Mouse (Mus musculus): ENCODE measurements around the gene Apobr. TPM values are rescaled to one million over a fixed set of nuclear protein-coding genes. Genes with fewer than 3 reads are reported as not detected.
A peak's percentile ranks its signal among the peaks of the same experiment; 100 is the strongest.

Gene Apobr
- polyA plus RNA-seq, 1 experiment from 2014 or later: 1.8 TPM

DNA sequence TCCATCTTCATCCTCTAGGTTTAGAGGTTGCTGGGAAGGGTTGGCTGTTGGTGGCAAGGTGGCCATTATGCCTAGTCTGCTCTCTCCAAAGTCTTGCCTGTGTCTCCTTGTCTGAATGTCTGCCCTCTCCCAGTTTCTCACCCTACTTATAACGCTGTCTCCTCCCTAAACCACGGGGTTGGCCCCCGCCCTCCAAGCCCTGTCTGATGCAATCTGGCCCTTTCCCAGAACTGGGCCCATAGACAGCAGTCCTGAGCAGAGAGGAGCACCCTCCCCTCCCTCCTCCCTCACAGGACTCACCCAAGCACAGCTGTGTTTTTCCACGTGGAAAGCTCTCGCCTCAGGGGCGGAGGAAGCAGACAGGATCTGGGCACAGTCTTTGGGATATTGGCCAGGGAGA, 40.6 kb downstream of the Apobr start:
- 28% methylated on average over 6 of the region's 6 CpGs for WGBS
- ATAC-seq (ENCODE audit: low read depth): peak; percentile 60
- H3K4me3 ChIP-seq (ENCODE audit: low read depth, low read length): no peak overlapping the region

DNA sequence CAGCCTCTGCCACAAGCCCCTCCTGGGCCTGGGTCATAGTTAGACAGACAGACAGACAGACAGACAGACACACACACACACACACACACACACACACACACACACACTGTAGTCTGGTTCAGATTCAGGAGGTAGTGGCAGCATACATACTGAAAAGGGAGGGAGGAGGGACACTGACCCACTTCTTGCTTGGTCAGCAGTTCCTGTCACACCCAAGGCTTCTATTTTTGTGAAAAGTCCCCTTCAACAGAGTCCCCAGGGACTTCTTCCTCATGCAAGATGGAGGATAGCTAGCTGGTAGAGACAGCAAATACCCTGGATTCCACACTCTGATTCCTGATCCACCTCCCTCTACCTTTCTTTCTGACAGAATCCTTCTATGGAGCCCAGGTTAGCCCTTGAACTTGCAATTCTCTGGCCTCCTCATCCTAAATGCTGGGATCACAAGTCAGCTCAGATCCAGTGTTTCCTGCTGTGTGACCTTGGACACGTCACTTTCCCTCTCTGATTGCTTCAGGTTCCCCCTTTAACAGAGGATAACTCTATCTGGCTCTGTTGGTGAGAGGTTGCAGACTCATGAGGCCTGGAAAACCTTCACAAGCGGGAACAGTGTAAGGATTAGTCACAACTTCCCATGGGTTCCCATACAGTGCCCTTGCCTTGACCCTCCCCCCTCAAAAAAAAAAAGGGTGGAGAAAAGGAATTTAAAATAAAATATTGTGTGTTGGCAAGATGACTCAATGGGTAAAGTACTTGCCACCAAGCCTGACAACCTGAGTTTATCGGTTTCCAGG, 41.3 kb downstream of the Apobr start:
- Histone ChIP-seq H3K9ac (ENCODE audit: low read depth, low read length) (no peak overlapping the region), H3K27ac (replicated peaks; ENCODE audit: low read depth, low read length) (no peak overlapping the region), H3K4me3 (ENCODE audit: low read depth, low read length) (no peak overlapping the region), H3K36me3 (ENCODE audit: control insufficient read depth, insufficient read depth, low read length) (no peaks in the 10 kb centered on the region), H3K4me1 (ENCODE audit: control insufficient read depth, insufficient read depth, low read length) (0 out of 2 replicates have a peak, but pooled peaks cover 10% of the 10 kb centered on the region), H3K4me2 (ENCODE audit: low read depth, low read length) (no peak overlapping the region), H3K9me3 (ENCODE audit: control insufficient read depth, low read length) (no peaks in the 10 kb centered on the region), H3K27me3 (replicated peaks; ENCODE audit: control insufficient read depth, insufficient read depth, low read length) (no peaks in the 10 kb centered on the region)
- WGBS: 79% methylated on average over 3 of the region's 3 CpGs
- DNase-seq (ENCODE audit: low spot score) (no peak), ATAC-seq (ENCODE audit: low read depth) (no peak)

More for the DNA sequence above, 40.6 kb downstream of the Apobr start:
- Histone ChIP-seq H3K4me2 (ENCODE audit: low read depth, low read length) (no peak overlapping the region; the same call in 1 of the 2 replicates), H3K36me3 (ENCODE audit: control insufficient read depth, insufficient read depth, low read length) (no peaks in the 10 kb centered on the region), H3K9me3 (ENCODE audit: control insufficient read depth, low read length) (no peaks in the 10 kb centered on the region), H3K27me3 (replicated peaks; ENCODE audit: control insufficient read depth, insufficient read depth, low read length) (no peaks in the 10 kb centered on the region), H3K27ac (replicated peaks; ENCODE audit: low read depth, low read length) (no peak overlapping the region), H3K9ac (ENCODE audit: low read depth, low read length) (no peak overlapping the region), H3K4me1 (ENCODE audit: control insufficient read depth, insufficient read depth, low read length) (0 out of 2 replicates have a peak, but pooled peaks cover 10% of the 10 kb centered on the region)
- peak; percentile 83 for DNase-seq (ENCODE audit: low spot score)

DNA sequence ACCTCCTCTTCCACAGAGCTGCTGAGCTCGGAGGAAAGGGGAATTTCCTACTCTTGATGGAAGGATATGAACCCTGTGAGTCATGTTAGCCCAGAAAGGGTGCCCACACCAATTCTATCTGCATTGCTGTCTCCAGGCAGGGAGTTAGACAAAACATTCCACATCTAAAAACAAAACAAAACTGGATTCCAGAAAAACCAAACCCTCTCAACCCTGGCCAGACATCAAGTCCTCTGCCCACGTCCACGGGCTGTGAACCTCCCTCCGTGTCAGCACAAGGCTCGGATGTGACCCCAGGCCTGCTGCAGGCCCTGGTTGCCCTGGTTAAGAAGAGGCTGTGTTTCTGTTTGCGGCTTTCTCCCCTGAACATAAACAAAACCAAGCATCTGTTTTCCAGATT, 43.4 kb downstream of the Apobr start:
- DNase-seq (ENCODE audit: low spot score) (peak; percentile 41), ATAC-seq (ENCODE audit: low read depth) (no peak; the same call in 1 of the 2 replicates)
- Histone ChIP-seq H3K4me1 (ENCODE audit: control insufficient read depth, insufficient read depth, low read length) (0 out of 2 replicates have a peak, but pooled peaks cover 10% of the 10 kb centered on the region), H3K9ac (ENCODE audit: low read depth, low read length) (peak overlapping the region; percentile 43; the same call in 1 of the 2 replicates), H3K9me3 (ENCODE audit: control insufficient read depth, low read length) (no peaks in the 10 kb centered on the region), H3K4me3 (ENCODE audit: low read depth, low read length) (no peak overlapping the region), H3K27me3 (replicated peaks; ENCODE audit: control insufficient read depth, insufficient read depth, low read length) (no peaks in the 10 kb centered on the region), H3K27ac (replicated peaks; ENCODE audit: low read depth, low read length) (peak overlapping the region; percentile 62), H3K4me2 (ENCODE audit: low read depth, low read length) (no peak overlapping the region), H3K36me3 (ENCODE audit: control insufficient read depth, insufficient read depth, low read length) (no peaks in the 10 kb centered on the region)
- WGBS: 43% methylated on average over 6 of the region's 6 CpGs

DNA sequence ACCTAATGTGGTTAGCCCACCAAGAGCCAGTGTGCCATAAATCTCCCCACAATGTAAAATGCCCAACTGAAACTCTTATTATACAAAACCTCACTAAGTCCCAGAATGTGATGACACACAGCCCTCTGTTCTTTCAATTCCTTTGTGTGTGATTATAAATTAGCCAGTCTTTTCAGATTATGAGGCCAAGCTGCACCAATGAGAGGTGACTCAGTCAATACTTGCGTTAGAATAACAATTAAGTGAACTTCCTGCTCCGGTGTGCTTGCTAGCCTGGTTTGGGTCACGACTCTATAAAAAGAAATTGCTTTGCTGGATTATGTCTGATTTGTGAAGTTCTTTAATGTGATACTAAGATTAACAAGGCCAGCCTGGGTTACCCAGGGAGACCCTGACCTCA, 45.2 kb downstream of the Apobr start:
- no peaks in the 10 kb centered on the region for H3K9me3 ChIP-seq (ENCODE audit: control insufficient read depth, low read length)
- H3K27me3 ChIP-seq (replicated peaks; ENCODE audit: control insufficient read depth, insufficient read depth, low read length): no peaks in the 10 kb centered on the region
- 52% methylated on average over 3 of the region's 3 CpGs for WGBS
- no peak for DNase-seq (ENCODE audit: low spot score)
- no peaks in the 10 kb centered on the region for H3K36me3 ChIP-seq (ENCODE audit: control insufficient read depth, insufficient read depth, low read length)
- H3K4me2 ChIP-seq (ENCODE audit: low read depth, low read length): no peak overlapping the region
- ATAC-seq (ENCODE audit: low read depth): no peak
- no peak overlapping the region for H3K9ac ChIP-seq (ENCODE audit: low read depth, low read length)
- H3K4me1 ChIP-seq (ENCODE audit: control insufficient read depth, insufficient read depth, low read length): 0 out of 2 replicates have a peak, but pooled peaks cover 10% of the 10 kb centered on the region
- H3K27ac ChIP-seq (replicated peaks; ENCODE audit: low read depth, low read length): no peak overlapping the region
- no peak overlapping the region for H3K4me3 ChIP-seq (ENCODE audit: low read depth, low read length)

DNA sequence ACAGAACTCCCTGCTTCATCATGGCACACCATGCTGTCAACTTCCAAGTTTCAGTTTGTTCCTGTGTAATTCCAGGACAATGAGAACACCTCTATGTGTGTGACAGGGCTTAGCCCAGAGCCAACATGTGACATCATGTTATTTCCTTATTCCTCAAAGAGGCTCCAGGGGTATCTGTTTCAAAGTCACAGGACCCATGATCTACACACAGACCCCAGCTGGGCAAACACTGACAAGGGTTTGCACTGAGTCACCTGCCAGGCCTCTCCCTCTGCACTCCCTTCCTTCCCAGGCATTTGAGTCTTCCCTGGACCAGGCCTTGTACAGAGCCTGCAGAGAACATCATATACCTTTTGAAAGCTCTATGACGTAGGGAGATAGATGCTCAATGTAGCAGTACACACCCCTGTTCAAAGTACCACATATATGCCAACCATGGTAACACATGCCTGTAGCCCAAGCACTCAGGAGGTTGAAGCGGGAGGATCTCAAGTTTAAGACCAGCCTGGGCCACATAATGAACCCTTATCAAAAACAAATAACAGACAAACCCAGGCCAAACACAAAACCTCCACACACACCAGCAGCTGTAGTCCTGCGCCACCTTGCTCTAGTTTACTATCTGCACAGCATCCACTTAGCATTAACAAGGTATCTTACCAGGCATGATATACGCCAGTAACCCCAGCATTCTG, 46.2 kb downstream of the Apobr start, which contains the start of gene Nupr1:
TSS of gene Nupr1 (minus strand) at position 38 of the 695 bp plus-strand sequence.
- H3K9me3 ChIP-seq (ENCODE audit: control insufficient read depth, low read length): no peaks in the 10 kb centered on the region
- H3K9ac ChIP-seq (ENCODE audit: low read depth, low read length): no peak within 1 kb of the TSS
- H3K27ac ChIP-seq (replicated peaks; ENCODE audit: low read depth, low read length): no peak within 1 kb of the TSS
- 94% methylated on average over 4 of the region's 4 CpGs for WGBS
- H3K4me3 ChIP-seq (ENCODE audit: low read depth, low read length): no peak within 1 kb of the TSS
- H3K4me1 ChIP-seq (ENCODE audit: control insufficient read depth, insufficient read depth, low read length): 0 out of 2 replicates have a peak, but pooled peaks cover 7% of the 10 kb centered on the region
- ATAC-seq (ENCODE audit: low read depth) (no peak), DNase-seq (ENCODE audit: low spot score) (no peak)
- H3K4me2 ChIP-seq (ENCODE audit: low read depth, low read length): no peak within 1 kb of the TSS
- no peaks in the 10 kb centered on the region for H3K36me3 ChIP-seq (ENCODE audit: control insufficient read depth, insufficient read depth, low read length)
- H3K27me3 ChIP-seq (replicated peaks; ENCODE audit: control insufficient read depth, insufficient read depth, low read length): no peaks in the 10 kb centered on the region

DNA sequence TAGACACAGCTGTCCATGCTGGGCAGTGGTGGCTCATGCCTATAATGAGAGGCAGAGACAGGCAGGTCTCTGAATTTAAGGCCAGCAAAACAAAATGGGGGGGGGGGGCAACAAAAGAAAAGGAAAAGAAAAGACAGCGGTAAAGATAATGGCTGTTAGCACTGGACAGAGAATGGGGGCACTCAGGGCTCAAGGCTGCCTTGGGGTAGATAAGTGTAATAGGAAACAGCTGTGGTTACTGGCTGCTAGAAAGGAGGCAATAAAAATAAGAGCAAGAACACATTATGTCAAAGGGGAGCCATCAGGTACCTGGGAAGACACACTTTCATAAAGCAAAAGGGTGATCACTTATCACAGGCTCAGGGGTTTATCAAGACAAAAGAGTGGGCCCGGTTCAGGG, 47.7 kb downstream of the Apobr start:
- 0 out of 2 replicates have a peak, but pooled peaks cover 7% of the 10 kb centered on the region for H3K4me1 ChIP-seq (ENCODE audit: control insufficient read depth, insufficient read depth, low read length)
- DNase-seq (ENCODE audit: low spot score) (no peak), ATAC-seq (ENCODE audit: low read depth) (no peak)
- no peak overlapping the region for H3K9ac ChIP-seq (ENCODE audit: low read depth, low read length)
- H3K4me2 ChIP-seq (ENCODE audit: low read depth, low read length): no peak overlapping the region
- no peak overlapping the region for H3K4me3 ChIP-seq (ENCODE audit: low read depth, low read length)
- no peaks in the 10 kb centered on the region for H3K9me3 ChIP-seq (ENCODE audit: control insufficient read depth, low read length)
- H3K27ac ChIP-seq (replicated peaks; ENCODE audit: low read depth, low read length): no peak overlapping the region
- 71% methylated on average over 2 of the region's 2 CpGs for WGBS
- H3K36me3 ChIP-seq (ENCODE audit: control insufficient read depth, insufficient read depth, low read length): no peaks in the 10 kb centered on the region
- no peaks in the 10 kb centered on the region for H3K27me3 ChIP-seq (replicated peaks; ENCODE audit: control insufficient read depth, insufficient read depth, low read length)

DNA sequence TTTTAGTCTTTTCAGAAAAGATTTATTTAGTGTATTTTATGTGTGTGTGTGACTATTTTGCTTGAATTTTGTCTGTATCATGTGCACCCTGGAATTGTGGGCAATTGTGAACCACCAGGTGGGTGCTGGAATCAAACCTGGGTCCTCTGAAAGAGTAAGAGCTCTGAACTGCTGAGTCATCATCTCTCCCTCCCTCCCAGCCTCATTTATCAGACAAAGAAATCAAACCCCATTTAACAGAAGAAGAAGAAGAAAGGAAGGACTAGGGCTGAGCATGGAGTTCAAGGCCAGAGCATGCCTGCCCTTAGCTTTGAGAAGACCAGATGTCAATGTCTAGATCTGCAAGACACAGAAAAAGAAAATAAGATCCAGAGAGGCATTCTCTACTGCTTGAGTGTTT, 50.6 kb downstream of the Apobr start:
- no peak for DNase-seq (ENCODE audit: low spot score)
- Histone ChIP-seq H3K9ac (ENCODE audit: low read depth, low read length) (no peak overlapping the region), H3K4me2 (ENCODE audit: low read depth, low read length) (no peak overlapping the region), H3K27ac (replicated peaks; ENCODE audit: low read depth, low read length) (no peak overlapping the region), H3K4me1 (ENCODE audit: control insufficient read depth, insufficient read depth, low read length) (no peaks in the 10 kb centered on the region), H3K9me3 (ENCODE audit: control insufficient read depth, low read length) (no peaks in the 10 kb centered on the region), H3K36me3 (ENCODE audit: control insufficient read depth, insufficient read depth, low read length) (no peaks in the 10 kb centered on the region), H3K27me3 (replicated peaks; ENCODE audit: control insufficient read depth, insufficient read depth, low read length) (no peaks in the 10 kb centered on the region), H3K4me3 (ENCODE audit: low read depth, low read length) (no peak overlapping the region)
- ATAC-seq (ENCODE audit: low read depth): no peak

DNA sequence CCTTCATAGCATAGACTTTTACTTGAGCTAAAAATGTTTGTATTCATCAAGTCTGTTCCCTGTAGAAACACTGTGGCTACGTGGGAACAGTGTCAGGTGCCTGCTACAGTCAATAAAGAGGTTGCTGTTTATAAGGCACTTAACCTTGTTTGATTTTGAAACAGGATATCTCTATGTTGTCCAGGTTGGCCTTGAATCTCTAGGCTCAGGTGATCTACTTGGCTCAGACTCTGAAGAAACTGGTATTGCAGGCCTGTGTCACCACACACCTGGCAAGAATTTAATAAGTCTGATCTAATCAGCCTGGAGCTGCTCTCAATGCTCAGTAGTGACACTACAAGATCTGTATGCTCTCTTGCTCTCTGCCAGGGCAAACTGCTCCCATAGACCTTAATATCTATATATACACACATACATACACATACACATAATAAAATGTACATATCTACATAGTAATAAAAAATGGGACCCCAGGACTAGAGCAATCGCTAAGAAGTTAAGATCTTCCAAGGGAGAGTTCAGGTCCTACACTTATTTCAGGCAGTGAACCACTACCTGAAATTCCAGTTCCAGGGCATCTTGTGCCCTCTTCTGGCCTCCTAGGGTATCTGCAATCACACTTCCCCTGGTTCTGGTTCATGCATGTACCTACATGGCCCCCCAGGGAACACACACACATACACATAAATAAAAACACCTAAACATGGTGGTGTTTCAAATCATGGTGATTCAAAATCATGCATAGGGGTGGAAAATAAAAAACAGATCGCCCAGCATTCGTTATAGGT, 52.2 kb downstream of the Apobr start:
- Histone ChIP-seq H3K27ac (replicated peaks; ENCODE audit: low read depth, low read length) (no peak overlapping the region), H3K4me2 (ENCODE audit: low read depth, low read length) (no peak overlapping the region), H3K9me3 (ENCODE audit: control insufficient read depth, low read length) (no peaks in the 10 kb centered on the region), H3K4me3 (ENCODE audit: low read depth, low read length) (no peak overlapping the region), H3K27me3 (replicated peaks; ENCODE audit: control insufficient read depth, insufficient read depth, low read length) (no peaks in the 10 kb centered on the region), H3K9ac (ENCODE audit: low read depth, low read length) (no peak overlapping the region), H3K36me3 (ENCODE audit: control insufficient read depth, insufficient read depth, low read length) (no peaks in the 10 kb centered on the region), H3K4me1 (ENCODE audit: control insufficient read depth, insufficient read depth, low read length) (no peaks in the 10 kb centered on the region)
- DNase-seq (ENCODE audit: low spot score) (peak; percentile 62), ATAC-seq (ENCODE audit: low read depth) (peak; percentile 68)
- 16% methylated on average over 4 of the region's 4 CpGs for WGBS
